Mouse (Mus musculus) ES-E14 (cell line): ENCODE data around the gene Gm21887.
"Not testable (repeated sequence)": the region's sequence is repeated elsewhere in the genome, so short reads cannot be mapped to it uniquely, and the experiment has no call there.

ENCODE experiments used
- CHD2 ChIP-seq: IDR thresholded peaks from 2 replicates; pipeline ENCODE4 v1.6.1; 2014; ENCODE audit warnings: mild to moderate bottlenecking, low read depth, low read length, inconsistent platforms
- HCFC1 ChIP-seq: IDR thresholded peaks from 2 replicates; pipeline ENCODE4 v1.6.1; 2012; ENCODE audit warnings: low read length, inconsistent platforms, borderline replicate concordance; ENCODE audit not compliant: insufficient read depth
- MAFK ChIP-seq: IDR thresholded peaks from 2 replicates; pipeline ENCODE4 v1.6.1; 2014; ENCODE audit warnings: mild to moderate bottlenecking, low read depth, low read length, inconsistent platforms; ENCODE audit not compliant: insufficient read depth
- ZC3H11A ChIP-seq: IDR thresholded peaks from 2 replicates; pipeline ENCODE4 v1.6.1; 2012; ENCODE audit warnings: low read depth, mild to moderate bottlenecking, inconsistent platforms, low read length, borderline replicate concordance
- ZNF384 ChIP-seq: IDR thresholded peaks from 2 replicates; pipeline ENCODE4 v1.6.1; 2012; ENCODE audit warnings: low read depth, low read length, inconsistent platforms

DNA sequence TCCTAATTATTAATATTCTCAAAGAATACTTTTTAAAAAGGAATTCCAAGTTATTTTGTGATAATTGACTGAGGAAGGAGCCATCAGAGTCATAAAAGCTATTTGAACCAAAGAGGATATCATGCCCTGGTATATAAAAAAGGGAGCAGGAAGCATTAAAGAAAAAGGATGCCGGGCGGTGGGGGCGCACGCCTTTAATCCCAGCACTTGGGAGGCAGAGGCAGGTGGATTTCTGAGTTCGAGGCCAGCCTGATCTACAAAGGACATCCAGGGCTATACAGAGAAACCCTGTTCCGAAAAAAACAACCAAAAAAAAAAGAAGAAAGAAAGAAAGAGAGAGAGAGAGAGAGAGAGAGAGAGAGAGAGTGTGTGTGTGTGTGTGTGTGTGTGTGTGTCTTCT, 37.9 kb upstream of the Gm21887 start:
- not testable (repeated sequence) for TF ChIP-seq CHD2, ZC3H11A, ZNF384, MAFK, HCFC1
